Comparison of ENCODE assay signal across 9 mouse cellular contexts in genomic region chr19:4441090-4441591, GRCm38 (mm10). TPM values are rescaled to one million over a fixed set of nuclear protein-coding genes. Genes with fewer than 3 reads are reported as not detected.
A peak's percentile ranks its signal among the peaks of the same experiment; 100 is the strongest.
DNase-seq lines count a peak whose midpoint lies in the region; ATAC-seq lines count a peak whose summit lies in the region.
"Had no signal": no experiment of that assay in that cellular context is flagged by ENCODE, and none has a peak within 500 bp of the region (broad histone marks: within the 10 kb centered on the region; RNA-seq: fewer than 3 reads in every experiment).

No protein-coding gene starts in this region.

- H3K4me3 ChIP-seq in embryonic facial prominence, embryonic 10.5 days: 0 out of 2 replicates have a peak overlapping the region, but pooled peaks have one; percentile 88
- no peak overlapping the region for H3K4me3 ChIP-seq in liver, embryonic 16.5 days (ENCODE audit: low read depth, low read length)

- peaks cover 7% of the 10 kb centered on the region for H3K36me3 ChIP-seq in embryonic facial prominence, embryonic 10.5 days (replicated peaks)
- no peaks in the 10 kb centered on the region for H3K36me3 ChIP-seq in liver, embryonic 16.5 days (ENCODE audit: control insufficient read depth, insufficient read depth)

- H3K4me2 ChIP-seq in liver, embryonic 16.5 days (ENCODE audit: low read depth, low read length): no peak overlapping the region

- WGBS in embryonic facial prominence, embryonic 10.5 days: 24% methylated on average over 6 of the region's 6 CpGs
- WGBS in liver, embryonic 16.5 days (ENCODE audit: insufficient replicate concordance): 10% methylated on average over 6 of the region's 6 CpGs

- H3K27ac ChIP-seq in embryonic facial prominence, embryonic 10.5 days (replicated peaks): peak overlapping the region; percentile 68; the same call in 1 of the 2 replicates
- H3K27ac ChIP-seq in liver, embryonic 16.5 days (ENCODE audit: low read length): peak overlapping the region; percentile 18

- no peaks in the 10 kb centered on the region for H3K9me3 ChIP-seq in embryonic facial prominence, embryonic 10.5 days
- H3K9me3 ChIP-seq in liver, embryonic 16.5 days (replicated peaks; ENCODE audit: control insufficient read depth, low read length): no peaks in the 10 kb centered on the region

- peaks cover 17% of the 10 kb centered on the region; the same call in 1 of the 2 replicates for H3K27me3 ChIP-seq in embryonic facial prominence, embryonic 10.5 days (replicated peaks; ENCODE audit: low read depth, poor library complexity, severe bottlenecking)
- H3K27me3 ChIP-seq in liver, embryonic 16.5 days (ENCODE audit: control insufficient read depth, insufficient read depth, low read depth, low read length): peaks cover 29% of the 10 kb centered on the region

- H3K4me1 ChIP-seq in embryonic facial prominence, embryonic 10.5 days: peaks cover 49% of the 10 kb centered on the region
- peaks cover 8% of the 10 kb centered on the region for H3K4me1 ChIP-seq in liver, embryonic 16.5 days (ENCODE audit: control insufficient read depth, low read depth, low read length)

- no peak overlapping the region for H3K9ac ChIP-seq in liver, embryonic 16.5 days (ENCODE audit: low read depth, low read length)

- ATAC-seq in inflammation-experienced regulatory T-cells, adult 6 months: peak; percentile 41
- ATAC-seq in liver, embryonic 16.5 days (ENCODE audit: low read depth): no peak

- DNase-seq in adrenal gland, adult (ENCODE audit: inconsistent age in 2 of 2, low spot score in 1 of 2): peak; percentile 55 to 86
- no peak for DNase-seq in adrenal gland, postnatal 4 days (ENCODE audit: low spot score in 2 of 2)
- DNase-seq in right cerebral cortex, postnatal 4 days: peak; percentile 59
- DNase-seq in right cerebral cortex, postnatal 25 days: no peak
- peak; percentile 65 for DNase-seq in embryonic facial prominence, embryonic 10.5 days (ENCODE audit: low spot score)
- peak; percentile 47 for DNase-seq in spleen, adult 12 weeks (ENCODE audit: low spot score)

RNA-seq across cellular contexts. Expression of gene Rhod, which starts 1.9 kb away (rescaled TPM):
- total RNA-seq in adrenal gland, postnatal 4 days (2021): 10 to 100 TPM; 18.0 to 19.7 TPM
- polyA plus RNA-seq in embryonic facial prominence, embryonic 10.5 days (2016; fragmentation: Nextera tagmentation; extraction: Ambion mirVana): 31.5 and 31.8 TPM in 2 replicates
- 1 to 10 TPM in 2 of 3 experiments, under 1 TPM in 1; 0.75 to 2.5 (median 2.4) TPM for polyA plus RNA-seq in inflammation-experienced regulatory T-cells, adult 6 months (2017; shearing (Covaris generic))
- 8.0 and 11.8 TPM in 2 replicates for polyA plus RNA-seq in liver, embryonic 16.5 days (2015; fragmentation: Nextera tagmentation; extraction: Ambion mirVana)

RNA-seq across cellular contexts. Expression of gene Syt12, which starts 36.1 kb away (rescaled TPM):
- total RNA-seq in adrenal gland, postnatal 4 days (2021): 10 to 100 TPM; 21.0 to 21.4 TPM
- polyA plus RNA-seq in embryonic facial prominence, embryonic 10.5 days (2016; fragmentation: Nextera tagmentation; extraction: Ambion mirVana): 2.6 and 2.8 TPM in 2 replicates
- under 1 TPM in 1 of 3 experiments, not detected in 2; 0.20 TPM for polyA plus RNA-seq in inflammation-experienced regulatory T-cells, adult 6 months (2017; shearing (Covaris generic))
- polyA plus RNA-seq in liver, embryonic 16.5 days (2015; fragmentation: Nextera tagmentation; extraction: Ambion mirVana): 0.20 and 0.32 TPM in 2 replicates

RNA-seq across cellular contexts. Expression of gene Kdm2a, which starts 43.1 kb away (rescaled TPM):
- 100 to 1,000 TPM; 104 to 106 TPM for total RNA-seq in adrenal gland, postnatal 4 days (2021)
- polyA plus RNA-seq in embryonic facial prominence, embryonic 10.5 days (2016; fragmentation: Nextera tagmentation; extraction: Ambion mirVana): 68.6 and 69.6 TPM in 2 replicates
- polyA plus RNA-seq in inflammation-experienced regulatory T-cells, adult 6 months (2017; shearing (Covaris generic)): 10 to 100 TPM; 67.5 to 97.8 (median 86.3) TPM
- polyA plus RNA-seq in liver, embryonic 16.5 days (2015; fragmentation: Nextera tagmentation; extraction: Ambion mirVana): 11.0 and 13.7 TPM in 2 replicates

RNA-seq across cellular contexts. Expression of gene 2010003K11Rik, which starts 57.2 kb away (rescaled TPM):
- 1 to 10 TPM; 2.0 to 4.1 TPM for total RNA-seq in adrenal gland, postnatal 4 days (2021)
- polyA plus RNA-seq in embryonic facial prominence, embryonic 10.5 days (2016; fragmentation: Nextera tagmentation; extraction: Ambion mirVana): not detected in 2 replicates
- not detected for polyA plus RNA-seq in inflammation-experienced regulatory T-cells, adult 6 months (2017; shearing (Covaris generic))
- polyA plus RNA-seq in liver, embryonic 16.5 days (2015; fragmentation: Nextera tagmentation; extraction: Ambion mirVana): 0.18 and 0.45 TPM in 2 replicates
- total RNA-seq: layer of hippocampus, adult 8-10 months had no signal

Comparison
In these comparisons a context has a peak if more than half of its experiments do, and no peak if none do; other contexts are left out.
1. DNase-seq: peak in adrenal gland, adult (2 of 2), right cerebral cortex, postnatal 4 days (single experiment), embryonic facial prominence, embryonic 10.5 days (single experiment) and spleen, adult 12 weeks (single experiment); none in adrenal gland, postnatal 4 days (0 of 2) and right cerebral cortex, postnatal 25 days (single experiment).